Mouse (Mus musculus): ENCODE results near the gene Rhox1.

DNA sequence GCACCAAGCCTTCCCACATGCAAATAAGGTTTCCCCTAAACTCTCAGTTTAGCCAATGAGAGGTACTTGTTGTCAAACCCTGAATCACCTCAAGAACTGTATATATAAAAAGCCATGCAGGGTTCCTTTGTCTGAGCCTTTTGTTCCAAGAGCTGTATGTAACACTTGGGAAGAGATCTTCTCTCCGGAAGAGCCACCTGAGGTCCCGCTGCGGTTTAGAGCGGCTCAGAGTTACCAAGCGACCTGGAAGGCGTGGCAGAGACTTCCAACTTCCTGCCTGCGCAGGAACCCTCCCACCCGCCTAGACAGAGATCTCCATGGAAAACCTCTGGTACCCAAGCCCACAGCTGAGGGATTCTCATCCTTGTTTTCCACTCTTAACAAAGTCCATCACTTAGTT, 23.4 kb downstream of the Rhox1 start:
- TF ChIP-seq ZC3H11A (IDR thresholded peaks at IDR 0.05; ENCODE audit: borderline replicate concordance, low read depth, low read length) = no peak
- TF ChIP-seq HCFC1 (IDR thresholded peaks at IDR 0.05; ENCODE audit: borderline replicate concordance, insufficient read depth, low read length) = no peak
- TF ChIP-seq CHD2 (IDR thresholded peaks at IDR 0.05; ENCODE audit: low read depth, low read length) = no peak
- TF ChIP-seq ZNF384 (IDR thresholded peaks at IDR 0.05; ENCODE audit: low read depth, low read length) = no peak
- TF ChIP-seq MAFK (IDR thresholded peaks at IDR 0.05; ENCODE audit: insufficient read depth, low read depth, low read length) = no peak

All from ES-E14 (cell line).